Mouse (Mus musculus): ENCODE data around the gene Pdzd9.
A peak's percentile ranks its signal among the peaks of the same experiment; 100 is the strongest.

The Pdzd9 gene

DNA sequence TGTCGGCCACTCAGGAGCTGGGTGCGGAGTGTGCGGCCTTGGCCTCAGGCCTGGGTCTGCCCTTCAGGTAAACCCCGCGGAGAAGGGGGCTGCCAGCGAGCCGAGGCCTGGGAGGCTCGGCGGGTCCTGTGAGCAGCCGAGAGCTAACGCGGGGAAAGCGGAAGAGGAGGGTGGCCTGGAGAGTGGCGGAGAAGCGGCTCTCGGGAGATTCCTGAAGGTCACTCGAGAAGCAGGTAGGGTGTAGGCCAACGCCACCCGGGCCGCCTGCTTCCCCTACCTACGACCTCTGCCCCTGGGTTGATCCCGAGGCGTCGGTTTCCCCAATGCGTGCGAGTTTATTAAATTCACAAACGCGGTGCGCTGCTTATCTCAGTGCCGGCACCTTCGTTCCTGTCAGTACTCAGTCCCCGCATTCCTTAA, 34.8 kb downstream of the Pdzd9 start:
- DNase-seq (ENCODE audit: low spot score in 2 of 2): peak in 1 of 2 experiments; percentile 19

- peak; percentile 85 to 87 for DNase-seq (ENCODE audit: low spot score in 2 of 2)
These were observed 35.3 kb downstream of the Pdzd9 start, which contains the start of gene Uqcrc2 for GRCm38 (mm10) chr7:120634711-120635361. Gene Uqcrc2 (plus strand): TSS chr7:120635176.

DNA sequence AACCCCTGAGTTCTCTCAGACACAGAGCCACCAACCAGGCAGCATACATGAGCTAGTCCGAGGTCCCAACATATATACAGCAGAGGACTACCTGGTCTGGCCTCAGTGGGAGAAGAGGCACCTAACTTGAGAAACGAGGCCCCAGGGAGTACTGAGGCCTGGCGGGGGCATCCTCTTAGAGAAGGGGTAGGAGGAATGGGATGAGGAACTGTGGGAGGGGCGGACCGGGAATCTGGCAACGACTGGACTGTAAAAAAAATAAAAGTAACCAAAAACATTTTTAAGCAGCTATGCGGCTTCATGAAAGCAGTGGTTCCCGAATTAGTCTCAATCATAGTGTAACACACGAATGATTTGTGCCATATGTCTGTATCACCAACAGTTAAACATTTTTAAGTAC, 35.8 kb downstream of the Pdzd9 start:
- no peak for DNase-seq (ENCODE audit: low spot score in 2 of 2)

DNA sequence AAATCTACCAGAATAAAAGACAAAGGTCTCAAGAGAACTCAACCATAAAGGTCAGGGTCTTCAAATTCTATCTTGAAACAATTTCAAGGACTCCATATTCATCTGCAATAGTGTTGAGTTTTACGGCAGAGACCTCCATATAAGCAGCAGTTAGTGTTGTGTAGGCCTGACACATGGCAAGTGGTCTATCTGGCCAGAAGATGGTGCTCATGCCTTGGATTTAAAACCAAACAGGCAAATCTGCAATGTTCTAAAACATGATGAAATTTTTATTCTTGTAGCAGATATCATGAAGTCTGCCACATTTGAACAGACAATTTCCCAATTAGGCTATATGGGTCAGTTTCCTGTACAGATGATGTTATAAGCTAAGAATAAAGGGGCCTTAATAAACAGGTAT, 37.6 kb downstream of the Pdzd9 start:
- DNase-seq (ENCODE audit: low spot score in 2 of 2): peak; percentile 33 to 53

GRCm38 (mm10) chr7:120620841-120621240, 49.3 kb downstream of the Pdzd9 start:
- DNase-seq (ENCODE audit: low spot score in 2 of 2): no peak

- DNase-seq (ENCODE audit: low spot score in 2 of 2): no peak
These were observed 49.9 kb downstream of the Pdzd9 start for GRCm38 (mm10) chr7:120620075-120620771.

All from right cerebral cortex, adult 2 months (tissue).